8 mouse cellular contexts compared by ENCODE assay signal in the genomic region with DNA sequence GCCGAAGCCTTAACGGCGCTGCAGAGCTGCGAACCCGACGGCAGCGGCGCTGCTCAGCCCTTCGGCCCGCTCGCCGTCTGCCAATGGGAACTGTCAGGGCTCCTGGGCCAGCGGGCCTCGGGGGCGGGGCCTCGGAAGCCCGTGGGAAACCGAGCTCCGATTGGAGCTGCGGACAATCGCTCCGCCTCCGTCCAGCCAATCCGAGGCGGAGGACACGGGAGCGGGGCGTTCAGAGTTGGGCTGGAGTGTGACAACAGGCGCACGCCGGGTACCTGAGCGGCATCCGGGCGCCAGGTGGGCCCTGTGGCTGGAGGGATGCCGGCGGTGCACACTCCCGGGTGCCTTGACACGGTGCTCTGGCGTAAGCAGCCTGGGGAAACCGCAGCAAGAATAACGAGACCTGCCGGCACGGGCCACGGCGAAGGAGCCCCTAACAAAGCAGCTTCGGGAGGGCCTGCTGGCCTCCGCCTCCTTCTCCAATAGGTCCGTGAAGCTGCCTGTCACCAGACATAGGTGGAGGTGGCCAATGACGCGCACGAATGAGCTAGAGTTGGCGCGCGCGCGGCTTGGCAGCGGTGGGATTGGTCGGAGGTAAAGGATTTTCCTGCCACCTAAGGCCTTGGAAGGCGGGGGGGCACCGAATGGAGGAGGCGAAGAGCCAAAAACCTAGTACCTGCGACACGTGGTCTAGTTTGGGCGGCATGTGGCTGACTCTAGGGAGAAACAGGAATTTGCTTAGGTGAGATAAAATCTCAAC. TPM values are rescaled to one million over a fixed set of nuclear protein-coding genes. Genes with fewer than 3 reads are reported as not detected.
A peak's percentile ranks its signal among the peaks of the same experiment; 100 is the strongest.
DNase-seq lines count a peak whose midpoint lies in the region; ATAC-seq and TF ChIP-seq lines count a peak whose summit lies in the region.

A gene (minus strand): TSS at position 10 of the 757 bp plus-strand sequence.

- H3K27ac ChIP-seq in cerebellum, adult 2 months (ENCODE audit: insufficient read depth, low read length), result peak within 1 kb of the TSS; percentile 10; the same call in 1 of the 2 replicates
- peak within 1 kb of the TSS; percentile 94 for H3K27ac ChIP-seq in forebrain, embryonic 16.5 days (ENCODE audit: low read length)
- H3K27ac ChIP-seq in neural tube, embryonic 14.5 days (ENCODE audit: low read depth, low read length), result peak within 1 kb of the TSS; percentile 89
- H3K27ac ChIP-seq in testis, adult 2 months (ENCODE audit: control insufficient read depth, insufficient read depth, low read depth, low read length), result peak within 1 kb of the TSS; percentile 64

- H3K27me3 ChIP-seq in cerebellum, adult 2 months (ENCODE audit: control insufficient read depth, insufficient read depth, low read length), result no peaks in the 10 kb centered on the region
- H3K27me3 ChIP-seq in forebrain, embryonic 16.5 days (replicated peaks; ENCODE audit: control insufficient read depth, insufficient read depth, low read length), result no peaks in the 10 kb centered on the region
- 0 out of 2 replicates have a peak, but pooled peaks cover 4% of the 10 kb centered on the region for H3K27me3 ChIP-seq in neural tube, embryonic 14.5 days (ENCODE audit: control insufficient read depth, insufficient read depth, low read length)
- H3K27me3 ChIP-seq in testis, adult 2 months (ENCODE audit: control insufficient read depth, insufficient read depth, low read length), result no peaks in the 10 kb centered on the region

- peak; percentile 96 for DNase-seq in MEL-GATA-1-ER (ENCODE audit: extremely low read depth, low read depth)
- DNase-seq in cerebellum, adult 2 months, result peak; percentile 99 to 100
- peak; percentile 91 to 92 for DNase-seq in heart, postnatal 36 days
- peak; percentile 96 to 98 for DNase-seq in layer of hippocampus, adult 18-20 months (ENCODE audit: low spot score in 2 of 2)
- DNase-seq in lung, adult 18-20 months, result peak; percentile 95 to 96

- intact Hi-C loops in heart, postnatal 36 days (cut with DNase I), result loop anchor here (2.0 kb wide), 1 partner anchor 71 kb away; no protein-coding TSS in a partner anchor

- H3K4me1 ChIP-seq in cerebellum, adult 2 months (ENCODE audit: control insufficient read depth, insufficient read depth, low read length), result no peaks in the 10 kb centered on the region
- H3K4me1 ChIP-seq in forebrain, embryonic 16.5 days (replicated peaks; ENCODE audit: control insufficient read depth, insufficient read depth, low read length), result peaks cover 14% of the 10 kb centered on the region
- H3K4me1 ChIP-seq in neural tube, embryonic 14.5 days (ENCODE audit: control insufficient read depth, insufficient read depth, low read length), result peaks cover 13% of the 10 kb centered on the region; the same call in 1 of the 2 replicates
- H3K4me1 ChIP-seq in testis, adult 2 months (ENCODE audit: control insufficient read depth, insufficient read depth, low read length), result peaks cover 10% of the 10 kb centered on the region

- no peaks in the 10 kb centered on the region for H3K36me3 ChIP-seq in forebrain, embryonic 16.5 days (ENCODE audit: control insufficient read depth, insufficient read depth)
- no peaks in the 10 kb centered on the region for H3K36me3 ChIP-seq in neural tube, embryonic 14.5 days (ENCODE audit: control insufficient read depth, insufficient read depth, low read length)
- H3K36me3 ChIP-seq in testis, adult 2 months (ENCODE audit: control insufficient read depth, insufficient read depth, low read length), result no peaks in the 10 kb centered on the region

- ATAC-seq in forebrain, embryonic 16.5 days, result peak; percentile 97
- ATAC-seq in neural tube, embryonic 14.5 days (ENCODE audit: low read depth), result peak; percentile 97

- peak; percentile 74; the same call in 1 of the 2 replicates for TF ChIP-seq POLR2A in cerebellum, adult 2 months (IDR thresholded peaks at IDR 0.05; ENCODE audit: borderline replicate concordance, insufficient read depth, low read length)
- peak; percentile 67 for TF ChIP-seq POLR2A in testis, adult 2 months (IDR thresholded peaks at IDR 0.05; ENCODE audit: control insufficient read depth, low read depth, low read length)

- no peaks in the 10 kb centered on the region for H3K9me3 ChIP-seq in forebrain, embryonic 16.5 days (ENCODE audit: control insufficient read depth, low read length)
- no peaks in the 10 kb centered on the region for H3K9me3 ChIP-seq in neural tube, embryonic 14.5 days (ENCODE audit: control insufficient read depth, low read length)

- no peak for TF ChIP-seq CTCF in cerebellum, adult 2 months (IDR thresholded peaks at IDR 0.05; ENCODE audit: borderline replicate concordance, insufficient read depth, low read depth, low read length)
- no peak for TF ChIP-seq CTCF in testis, adult 2 months (IDR thresholded peaks at IDR 0.05; ENCODE audit: control insufficient read depth, insufficient read depth, insufficient replicate concordance, low read depth, low read length)

- H3K4me3 ChIP-seq in cerebellum, adult 2 months (replicated peaks; ENCODE audit: insufficient read depth, low read depth, low read length), result peak within 1 kb of the TSS; percentile 89
- H3K4me3 ChIP-seq in forebrain, embryonic 16.5 days (replicated peaks; ENCODE audit: low read length), result peak within 1 kb of the TSS; percentile 81
- H3K4me3 ChIP-seq in neural tube, embryonic 14.5 days (ENCODE audit: low read depth, low read length), result peak within 1 kb of the TSS; percentile 49
- H3K4me3 ChIP-seq in testis, adult 2 months (ENCODE audit: control insufficient read depth, low read depth, low read length), result peak within 1 kb of the TSS; percentile 78

- WGBS in cerebellum, adult 2 months, result under 1% methylated on average over 64 of the region's 64 CpGs
- under 1% methylated on average over 64 of the region's 64 CpGs for WGBS in forebrain, embryonic 16.5 days
- 1% methylated on average over 64 of the region's 64 CpGs for WGBS in neural tube, embryonic 14.5 days

- peak within 1 kb of the TSS; percentile 79 for H3K9ac ChIP-seq in forebrain, embryonic 16.5 days (replicated peaks; ENCODE audit: low read depth, low read length)
- H3K9ac ChIP-seq in neural tube, embryonic 14.5 days (replicated peaks; ENCODE audit: low read depth, low read length), result peak within 1 kb of the TSS; percentile 79

- peak within 1 kb of the TSS; percentile 80 for H3K4me2 ChIP-seq in forebrain, embryonic 16.5 days (ENCODE audit: low read length)
- peak within 1 kb of the TSS; percentile 68 for H3K4me2 ChIP-seq in neural tube, embryonic 14.5 days (ENCODE audit: low read depth, low read length)

RNA-seq across cellular contexts. Expression of the gene that starts here (rescaled TPM):
- 73.6 and 88.5 TPM in 2 replicates for polyA plus RNA-seq in cerebellum, adult 2 months (2012; rRNA removed)
- polyA plus RNA-seq in forebrain, embryonic 16.5 days (2015; fragmentation: Nextera tagmentation; extraction: Ambion mirVana), result 29.5 and 32.1 TPM in 2 replicates
- total RNA-seq in heart, postnatal 36 days (2021), result 1 to 10 TPM; 4.8 to 6.1 TPM
- 100 to 1,000 TPM; 109 to 111 TPM for total RNA-seq in layer of hippocampus, adult 18-20 months (2021)
- 24.4 and 34.8 TPM in 2 replicates for polyA plus RNA-seq in neural tube, embryonic 14.5 days (2014; fragmentation: Nextera tagmentation; extraction: Ambion mirVana)
- polyA plus RNA-seq in testis, adult 2 months (2012; rRNA removed), result 6.6 and 9.6 TPM in 2 replicates

Comparison
In these comparisons a context has a peak if more than half of its experiments do, and no peak if none do; other contexts are left out.
1. Peak in every context shown above with its lines: DNase-seq, ATAC-seq, H3K4me3 ChIP-seq and H3K27ac ChIP-seq.
2. RNA of the gene that starts here (total RNA-seq): 109 to 111 TPM in layer of hippocampus, adult 18-20 months; 4.8 to 6.1 TPM in heart, postnatal 36 days; every median in the first group is over 10 times any median in the second.
3. H3K27ac ChIP-seq: peak in every context shown above with its lines; median percentile 94 in forebrain, embryonic 16.5 days; 89 in neural tube, embryonic 14.5 days; 64 in testis, adult 2 months; 10 in cerebellum, adult 2 months.